Mouse (Mus musculus): Measurements from ENCODE around the gene Fam104a. TPM values are rescaled to one million over a fixed set of nuclear protein-coding genes. Genes with fewer than 3 reads are reported as not detected.
A peak's percentile ranks its signal among the peaks of the same experiment; 100 is the strongest.

Gene Fam104a
- polyA plus RNA-seq, 1 experiment from 2014 or later = 40.8 TPM

- no peak overlapping the region for H3K27ac ChIP-seq (replicated peaks)
- peak overlapping the region; percentile 10; the same call in 1 of the 2 replicates for H3K4me2 ChIP-seq
- H3K9me3 ChIP-seq = no peaks in the 10 kb centered on the region
- WGBS = 4% methylated on average over 15 of the region's 15 CpGs
- H3K9ac ChIP-seq = no peak overlapping the region
- H3K4me3 ChIP-seq = no peak overlapping the region; the same call in 1 of the 2 replicates
- H3K36me3 ChIP-seq = peaks cover 15% of the 10 kb centered on the region
- no peaks in the 10 kb centered on the region for H3K27me3 ChIP-seq
- no peak for ATAC-seq (ENCODE audit: low read depth)
- H3K4me1 ChIP-seq (replicated peaks) = peaks cover 23% of the 10 kb centered on the region
Measured at GRCm38 (mm10) chr11:113648152-113648551, 35.8 kb downstream of the Fam104a start.

- H3K36me3 ChIP-seq = no peaks in the 10 kb centered on the region
- H3K4me1 ChIP-seq (replicated peaks) = peaks cover 11% of the 10 kb centered on the region
- no peak for ATAC-seq (ENCODE audit: low read depth)
- WGBS = 84% methylated on average over 3 of the region's 3 CpGs
- no peak overlapping the region for H3K9ac ChIP-seq
- no peaks in the 10 kb centered on the region for H3K9me3 ChIP-seq
- no peak overlapping the region for H3K4me3 ChIP-seq
- H3K27ac ChIP-seq (replicated peaks) = no peak overlapping the region
- H3K27me3 ChIP-seq = no peaks in the 10 kb centered on the region
- H3K4me2 ChIP-seq = no peak overlapping the region
Measured at GRCm38 (mm10) chr11:113645181-113645580, 38.8 kb downstream of the Fam104a start.

GRCm38 (mm10) chr11:113638680-113639079 lies 45.3 kb downstream of the Fam104a start:
- Histone ChIP-seq H3K4me3 (no peak overlapping the region), H3K4me2 (no peak overlapping the region), H3K4me1 (replicated peaks) (no peaks in the 10 kb centered on the region; the same call in 1 of the 2 replicates), H3K36me3 (no peaks in the 10 kb centered on the region), H3K27ac (replicated peaks) (no peak overlapping the region), H3K9me3 (no peaks in the 10 kb centered on the region), H3K27me3 (no peaks in the 10 kb centered on the region), H3K9ac (no peak overlapping the region)
- no peak for ATAC-seq (ENCODE audit: low read depth)
- 89% methylated on average over 12 of the region's 12 CpGs for WGBS

- ATAC-seq (ENCODE audit: low read depth) = no peak; the same call in 1 of the 2 replicates
- no peak overlapping the region for H3K27ac ChIP-seq (replicated peaks)
- no peaks in the 10 kb centered on the region for H3K36me3 ChIP-seq
- no peaks in the 10 kb centered on the region for H3K9me3 ChIP-seq
- no peak overlapping the region for H3K4me3 ChIP-seq
- no peaks in the 10 kb centered on the region for H3K27me3 ChIP-seq
- 59% methylated on average over 10 of the region's 10 CpGs for WGBS
- no peak overlapping the region for H3K4me2 ChIP-seq
- no peaks in the 10 kb centered on the region; the same call in 1 of the 2 replicates for H3K4me1 ChIP-seq (replicated peaks)
- no peak overlapping the region for H3K9ac ChIP-seq
Measured at GRCm38 (mm10) chr11:113634699-113635121, 49.2 kb downstream of the Fam104a start.

GRCm38 (mm10) chr11:113633398-113633797 lies 50.6 kb downstream of the Fam104a start:
- Histone ChIP-seq H3K4me2 (no peak overlapping the region), H3K36me3 (no peaks in the 10 kb centered on the region), H3K4me1 (replicated peaks) (no peaks in the 10 kb centered on the region; the same call in 1 of the 2 replicates), H3K27ac (replicated peaks) (no peak overlapping the region), H3K9me3 (no peaks in the 10 kb centered on the region), H3K9ac (no peak overlapping the region), H3K27me3 (no peaks in the 10 kb centered on the region), H3K4me3 (no peak overlapping the region)
- no peak for ATAC-seq (ENCODE audit: low read depth)
- 87% methylated on average over 5 of the region's 5 CpGs for WGBS

GRCm38 (mm10) chr11:113632303-113632702 lies 51.7 kb downstream of the Fam104a start:
- ATAC-seq (ENCODE audit: low read depth) = no peak
- no peaks in the 10 kb centered on the region for H3K9me3 ChIP-seq
- no peak overlapping the region for H3K9ac ChIP-seq
- no peaks in the 10 kb centered on the region; the same call in 1 of the 2 replicates for H3K4me1 ChIP-seq (replicated peaks)
- 77% methylated on average over 7 of the region's 7 CpGs for WGBS
- no peaks in the 10 kb centered on the region for H3K36me3 ChIP-seq
- H3K27ac ChIP-seq (replicated peaks) = no peak overlapping the region
- H3K4me2 ChIP-seq = no peak overlapping the region
- H3K4me3 ChIP-seq = no peak overlapping the region
- H3K27me3 ChIP-seq = no peaks in the 10 kb centered on the region

GRCm38 (mm10) chr11:113631862-113632261 lies 52.1 kb downstream of the Fam104a start:
- H3K4me2 ChIP-seq = no peak overlapping the region
- no peaks in the 10 kb centered on the region for H3K27me3 ChIP-seq
- no peaks in the 10 kb centered on the region for H3K36me3 ChIP-seq
- H3K27ac ChIP-seq (replicated peaks) = no peak overlapping the region
- no peak overlapping the region for H3K4me3 ChIP-seq
- no peak overlapping the region for H3K9ac ChIP-seq
- WGBS = 60% methylated on average over 8 of the region's 8 CpGs
- H3K9me3 ChIP-seq = no peaks in the 10 kb centered on the region
- H3K4me1 ChIP-seq (replicated peaks) = no peaks in the 10 kb centered on the region; the same call in 1 of the 2 replicates
- ATAC-seq (ENCODE audit: low read depth) = no peak

GRCm38 (mm10) chr11:113631302-113631701 lies 52.7 kb downstream of the Fam104a start:
- Histone ChIP-seq H3K27ac (replicated peaks) (no peak overlapping the region), H3K4me3 (no peak overlapping the region), H3K27me3 (no peaks in the 10 kb centered on the region), H3K9ac (no peak overlapping the region), H3K4me1 (replicated peaks) (no peaks in the 10 kb centered on the region; the same call in 1 of the 2 replicates), H3K9me3 (no peaks in the 10 kb centered on the region), H3K36me3 (no peaks in the 10 kb centered on the region), H3K4me2 (no peak overlapping the region)
- ATAC-seq (ENCODE audit: low read depth) = no peak
- 83% methylated on average over 8 of the region's 8 CpGs for WGBS

- Histone ChIP-seq H3K4me1 (replicated peaks) (no peaks in the 10 kb centered on the region; the same call in 1 of the 2 replicates), H3K9me3 (no peaks in the 10 kb centered on the region), H3K27me3 (no peaks in the 10 kb centered on the region), H3K36me3 (no peaks in the 10 kb centered on the region), H3K4me3 (no peak overlapping the region), H3K27ac (replicated peaks) (no peak overlapping the region), H3K4me2 (no peak overlapping the region), H3K9ac (no peak overlapping the region)
- ATAC-seq (ENCODE audit: low read depth) = no peak
- 62% methylated on average over 7 of the region's 7 CpGs for WGBS
Measured at GRCm38 (mm10) chr11:113630642-113631041, 53.3 kb downstream of the Fam104a start.

GRCm38 (mm10) chr11:113627785-113628184 lies 56.2 kb downstream of the Fam104a start:
- H3K27me3 ChIP-seq = no peaks in the 10 kb centered on the region
- no peaks in the 10 kb centered on the region for H3K9me3 ChIP-seq
- WGBS = 56% methylated on average over 4 of the region's 4 CpGs
- H3K27ac ChIP-seq (replicated peaks) = no peak overlapping the region
- ATAC-seq (ENCODE audit: low read depth) = no peak
- H3K36me3 ChIP-seq = peaks cover 16% of the 10 kb centered on the region
- H3K4me1 ChIP-seq (replicated peaks) = no peaks in the 10 kb centered on the region
- no peak overlapping the region for H3K4me3 ChIP-seq
- no peak overlapping the region for H3K4me2 ChIP-seq
- no peak overlapping the region for H3K9ac ChIP-seq

GRCm38 (mm10) chr11:113625437-113625836 lies 58.5 kb downstream of the Fam104a start:
- Histone ChIP-seq H3K27ac (replicated peaks) (no peak overlapping the region), H3K27me3 (peaks cover 12% of the 10 kb centered on the region), H3K9ac (no peak overlapping the region), H3K4me2 (no peak overlapping the region), H3K9me3 (no peaks in the 10 kb centered on the region), H3K4me1 (replicated peaks) (peaks cover 13% of the 10 kb centered on the region), H3K36me3 (peaks cover 16% of the 10 kb centered on the region), H3K4me3 (no peak overlapping the region)
- 92% methylated on average over 18 of the region's 18 CpGs for WGBS
- ATAC-seq (ENCODE audit: low read depth) = no peak

GRCm38 (mm10) chr11:113622028-113622427 lies 61.9 kb downstream of the Fam104a start:
- no peak overlapping the region for H3K27ac ChIP-seq (replicated peaks)
- peak overlapping the region; percentile 11; the same call in 1 of the 2 replicates for H3K4me2 ChIP-seq
- no peaks in the 10 kb centered on the region for H3K9me3 ChIP-seq
- peaks cover 25% of the 10 kb centered on the region for H3K27me3 ChIP-seq
- H3K9ac ChIP-seq = no peak overlapping the region
- no peak overlapping the region for H3K4me3 ChIP-seq
- H3K4me1 ChIP-seq (replicated peaks) = peaks cover 45% of the 10 kb centered on the region
- H3K36me3 ChIP-seq = peaks cover 16% of the 10 kb centered on the region
- ATAC-seq (ENCODE audit: low read depth) = no peak
- 82% methylated on average over 4 of the region's 4 CpGs for WGBS

- peak overlapping the region; percentile 61 for H3K4me3 ChIP-seq
- no peak overlapping the region for H3K27ac ChIP-seq (replicated peaks)
- peaks cover 25% of the 10 kb centered on the region for H3K27me3 ChIP-seq
- 65% methylated on average over 2 of the region's 2 CpGs for WGBS
- no peak overlapping the region for H3K9ac ChIP-seq
- H3K4me1 ChIP-seq (replicated peaks) = peaks cover 45% of the 10 kb centered on the region
- H3K9me3 ChIP-seq = no peaks in the 10 kb centered on the region
- peak overlapping the region; percentile 98 for H3K4me2 ChIP-seq
- H3K36me3 ChIP-seq = peaks cover 16% of the 10 kb centered on the region
- no peak for ATAC-seq (ENCODE audit: low read depth)
Measured at GRCm38 (mm10) chr11:113621001-113621400, 63.0 kb downstream of the Fam104a start.
